Mouse (Mus musculus): Measurements from ENCODE around the gene Kmt2d. TPM values are rescaled to one million over a fixed set of nuclear protein-coding genes. Genes with fewer than 3 reads are reported as not detected.

Kmt2d gene
- polyA plus RNA-seq, 2 experiments: 3.9 to 5.7 TPM

- Histone ChIP-seq H3K9me3 (ENCODE audit: control insufficient read depth, low read length) (no peaks in the 10 kb centered on the region), H3K36me3 (replicated peaks; ENCODE audit: control insufficient read depth, insufficient read depth, low read depth) (no peaks in the 10 kb centered on the region), H3K4me1 (replicated peaks; ENCODE audit: control insufficient read depth in 2 of 2, insufficient read depth in 2 of 2, low read length in 1 of 2) (no peaks in the 10 kb centered on the region), H3K27ac (no peak within 1 kb of the TSS), H3K27me3 (ENCODE audit: control insufficient read depth, insufficient read depth, low read length) (peaks cover 81% of the 10 kb centered on the region), H3K4me3 (ENCODE audit: insufficient read depth in 1 of 2, low read depth in 2 of 2, low read length in 2 of 2) (no peak within 1 kb of the TSS), H3K4me2 (ENCODE audit: low read depth) (no peak within 1 kb of the TSS), H3K9ac (replicated peaks) (no peak within 1 kb of the TSS)
- 6% methylated on average over 51 of the region's 51 CpGs for WGBS (ENCODE audit: insufficient replicate concordance)
- peak; percentile 74 for TF ChIP-seq CTCF (IDR thresholded peaks at IDR 0.05; ENCODE audit: low read depth)
- TF ChIP-seq EP300 (IDR thresholded peaks at IDR 0.05; ENCODE audit: low read depth): no peak
- ATAC-seq (ENCODE audit: insufficient read depth) (no peak), DNase-seq (ENCODE audit: low read depth in 3 of 3, low spot score in 3 of 3) (no peak)
Measured at GRCm38 (mm10) chr15:98789661-98790535, 81.1 kb downstream of the Kmt2d start, which contains the start of gene Wnt1. TSS of gene Wnt1 (plus strand) at chr15:98789857.

GRCm38 (mm10) chr15:98788972-98789660 is 81.9 kb downstream of the Kmt2d start:
- no peak overlapping the region for H3K9ac ChIP-seq (replicated peaks)
- H3K27ac ChIP-seq: no peak overlapping the region
- WGBS (ENCODE audit: insufficient replicate concordance): 11% methylated on average over 24 of the region's 24 CpGs
- H3K9me3 ChIP-seq (ENCODE audit: control insufficient read depth, low read length): no peaks in the 10 kb centered on the region
- DNase-seq (ENCODE audit: low read depth in 3 of 3, low spot score in 3 of 3) (no peak), ATAC-seq (ENCODE audit: insufficient read depth) (no peak)
- no peak overlapping the region for H3K4me2 ChIP-seq (ENCODE audit: low read depth)
- H3K4me1 ChIP-seq (replicated peaks; ENCODE audit: control insufficient read depth in 2 of 2, insufficient read depth in 2 of 2, low read length in 1 of 2): no peaks in the 10 kb centered on the region
- no peak overlapping the region for H3K4me3 ChIP-seq (ENCODE audit: insufficient read depth in 1 of 2, low read depth in 2 of 2, low read length in 2 of 2)
- peaks cover 74% of the 10 kb centered on the region for H3K27me3 ChIP-seq (ENCODE audit: control insufficient read depth, insufficient read depth, low read length)
- TF ChIP-seq CTCF (IDR thresholded peaks at IDR 0.05; ENCODE audit: low read depth) (no peak), EP300 (IDR thresholded peaks at IDR 0.05; ENCODE audit: low read depth) (no peak)
- no peaks in the 10 kb centered on the region for H3K36me3 ChIP-seq (replicated peaks; ENCODE audit: control insufficient read depth, insufficient read depth, low read depth)

GRCm38 (mm10) chr15:98787930-98788329 is 83.1 kb downstream of the Kmt2d start:
- DNase-seq (ENCODE audit: low read depth in 3 of 3, low spot score in 3 of 3) (no peak), ATAC-seq (ENCODE audit: insufficient read depth) (no peak)
- H3K9me3 ChIP-seq (ENCODE audit: control insufficient read depth, low read length): no peaks in the 10 kb centered on the region
- no peak overlapping the region for H3K27ac ChIP-seq
- peaks cover 62% of the 10 kb centered on the region for H3K27me3 ChIP-seq (ENCODE audit: control insufficient read depth, insufficient read depth, low read length)
- H3K4me2 ChIP-seq (ENCODE audit: low read depth): no peak overlapping the region
- TF ChIP-seq CTCF (IDR thresholded peaks at IDR 0.05; ENCODE audit: low read depth) (peak; percentile 39), EP300 (IDR thresholded peaks at IDR 0.05; ENCODE audit: low read depth) (no peak)
- 21% methylated on average over 4 of the region's 4 CpGs for WGBS (ENCODE audit: insufficient replicate concordance)
- H3K4me3 ChIP-seq (ENCODE audit: insufficient read depth in 1 of 2, low read depth in 2 of 2, low read length in 2 of 2): no peak overlapping the region
- H3K36me3 ChIP-seq (replicated peaks; ENCODE audit: control insufficient read depth, insufficient read depth, low read depth): no peaks in the 10 kb centered on the region
- no peaks in the 10 kb centered on the region for H3K4me1 ChIP-seq (replicated peaks; ENCODE audit: control insufficient read depth in 2 of 2, insufficient read depth in 2 of 2, low read length in 1 of 2)
- no peak overlapping the region for H3K9ac ChIP-seq (replicated peaks)

GRCm38 (mm10) chr15:98785744-98786143 is 85.3 kb downstream of the Kmt2d start:
- Histone ChIP-seq H3K9me3 (ENCODE audit: control insufficient read depth, low read length) (no peaks in the 10 kb centered on the region), H3K27ac (no peak overlapping the region), H3K27me3 (ENCODE audit: control insufficient read depth, insufficient read depth, low read length) (peaks cover 53% of the 10 kb centered on the region), H3K4me2 (ENCODE audit: low read depth) (no peak overlapping the region), H3K4me3 (ENCODE audit: insufficient read depth in 1 of 2, low read depth in 2 of 2, low read length in 2 of 2) (no peak overlapping the region), H3K36me3 (replicated peaks; ENCODE audit: control insufficient read depth, insufficient read depth, low read depth) (no peaks in the 10 kb centered on the region), H3K9ac (replicated peaks) (no peak overlapping the region), H3K4me1 (replicated peaks; ENCODE audit: control insufficient read depth in 2 of 2, insufficient read depth in 2 of 2, low read length in 1 of 2) (no peaks in the 10 kb centered on the region)
- no peak for DNase-seq (ENCODE audit: low read depth in 3 of 3, low spot score in 3 of 3)
- no peak for TF ChIP-seq EP300 (IDR thresholded peaks at IDR 0.05; ENCODE audit: low read depth)
- TF ChIP-seq CTCF (IDR thresholded peaks at IDR 0.05; ENCODE audit: low read depth): peak; percentile 74
- ATAC-seq (ENCODE audit: insufficient read depth): no peak
- 24% methylated on average over 7 of the region's 7 CpGs for WGBS (ENCODE audit: insufficient replicate concordance)

Other genes starting within 250 kb of the Kmt2d start
- 0.85 and 1.5 TPM in 2 replicates for gene Cacnb3, start 240.4 kb downstream of the Kmt2d start, polyA plus RNA-seq (2012; rRNA removed)
- gene Cacnb3, start 240.4 kb downstream of the Kmt2d start, polyA plus RNA-seq (2014; fragmentation: Nextera tagmentation; extraction: Ambion mirVana): 0.27 and 0.42 TPM in 2 replicates
- gene Ddx23, start 208.3 kb downstream of the Kmt2d start, polyA plus RNA-seq (2012; rRNA removed): 16.5 and 23.4 TPM in 2 replicates
- 11.0 and 11.7 TPM in 2 replicates for gene Ddx23, start 208.3 kb downstream of the Kmt2d start, polyA plus RNA-seq (2014; fragmentation: Nextera tagmentation; extraction: Ambion mirVana)
- gene Rnd1, start 193.7 kb downstream of the Kmt2d start, polyA plus RNA-seq (2012; rRNA removed): 0.25 and 0.67 TPM in 2 replicates
- gene Rnd1, start 193.7 kb downstream of the Kmt2d start, polyA plus RNA-seq (2014; fragmentation: Nextera tagmentation; extraction: Ambion mirVana): 0.24 and 0.63 TPM in 2 replicates
- gene Ccdc65, start 163.0 kb downstream of the Kmt2d start, polyA plus RNA-seq (2012; rRNA removed): 0.01 TPM in 1 of 2 replicates, not detected in the other
- gene Ccdc65, start 163.0 kb downstream of the Kmt2d start, polyA plus RNA-seq (2014; fragmentation: Nextera tagmentation; extraction: Ambion mirVana): not detected in 2 replicates
- 61.1 and 70.1 TPM in 2 replicates for gene Fkbp11, start 143.0 kb downstream of the Kmt2d start, polyA plus RNA-seq (2012; rRNA removed)
- 119 and 123 TPM in 2 replicates for gene Fkbp11, start 143.0 kb downstream of the Kmt2d start, polyA plus RNA-seq (2014; fragmentation: Nextera tagmentation; extraction: Ambion mirVana)
- 16.4 and 18.1 TPM in 2 replicates for gene Arf3, start 108.0 kb downstream of the Kmt2d start, polyA plus RNA-seq (2012; rRNA removed)
- gene Arf3, start 108.0 kb downstream of the Kmt2d start, polyA plus RNA-seq (2014; fragmentation: Nextera tagmentation; extraction: Ambion mirVana): 6.6 and 7.9 TPM in 2 replicates
- 0.03 TPM in 2 replicates for gene Wnt10b, start 93.1 kb downstream of the Kmt2d start, polyA plus RNA-seq (2012; rRNA removed)
- gene Wnt10b, start 93.1 kb downstream of the Kmt2d start, polyA plus RNA-seq (2014; fragmentation: Nextera tagmentation; extraction: Ambion mirVana): not detected in 2 replicates
- gene Wnt1, start 81.3 kb downstream of the Kmt2d start, polyA plus RNA-seq (2012; rRNA removed): not detected in 2 replicates
- not detected in 2 replicates for gene Wnt1, start 81.3 kb downstream of the Kmt2d start, polyA plus RNA-seq (2014; fragmentation: Nextera tagmentation; extraction: Ambion mirVana)
- 0.03 and 0.04 TPM in 2 replicates for gene Ddn, start 61.7 kb downstream of the Kmt2d start, polyA plus RNA-seq (2012; rRNA removed)
- gene Ddn, start 61.7 kb downstream of the Kmt2d start, polyA plus RNA-seq (2014; fragmentation: Nextera tagmentation; extraction: Ambion mirVana): not detected in 2 replicates
- gene Prkag1, start 39.7 kb downstream of the Kmt2d start, polyA plus RNA-seq (2012; rRNA removed): 77.4 and 83.3 TPM in 2 replicates
- gene Prkag1, start 39.7 kb downstream of the Kmt2d start, polyA plus RNA-seq (2014; fragmentation: Nextera tagmentation; extraction: Ambion mirVana): 78.3 and 85.3 TPM in 2 replicates
- 2.3 and 2.5 TPM in 2 replicates for gene Rhebl1, start 23.3 kb upstream of the Kmt2d start, polyA plus RNA-seq (2012; rRNA removed)
- 2.9 and 3.2 TPM in 2 replicates for gene Rhebl1, start 23.3 kb upstream of the Kmt2d start, polyA plus RNA-seq (2014; fragmentation: Nextera tagmentation; extraction: Ambion mirVana)
- 0.04 and 0.08 TPM in 2 replicates for gene Dhh, start 27.3 kb upstream of the Kmt2d start, polyA plus RNA-seq (2012; rRNA removed)
- 0.09 TPM in 1 of 2 replicates, not detected in the other for gene Dhh, start 27.3 kb upstream of the Kmt2d start, polyA plus RNA-seq (2014; fragmentation: Nextera tagmentation; extraction: Ambion mirVana)
- 4.5 and 7.1 TPM in 2 replicates for gene Lmbr1l, start 47.0 kb upstream of the Kmt2d start, polyA plus RNA-seq (2012; rRNA removed)
- 0.34 and 0.70 TPM in 2 replicates for gene Lmbr1l, start 47.0 kb upstream of the Kmt2d start, polyA plus RNA-seq (2014; fragmentation: Nextera tagmentation; extraction: Ambion mirVana)
- gene Tuba1b, start 63.4 kb upstream of the Kmt2d start, polyA plus RNA-seq (2012; rRNA removed): 1,442 and 1,688 TPM in 2 replicates
- gene Tuba1b, start 63.4 kb upstream of the Kmt2d start, polyA plus RNA-seq (2014; fragmentation: Nextera tagmentation; extraction: Ambion mirVana): 1,211 and 1,290 TPM in 2 replicates
- 0.15 and 6.4 TPM in 2 replicates for gene Gm49450, start 82.3 kb upstream of the Kmt2d start, polyA plus RNA-seq (2012; rRNA removed)
- gene Gm49450, start 82.3 kb upstream of the Kmt2d start, polyA plus RNA-seq (2014; fragmentation: Nextera tagmentation; extraction: Ambion mirVana): not detected in 2 replicates
- 44.7 and 62.0 TPM in 2 replicates for gene Tuba1a, start 82.5 kb upstream of the Kmt2d start, polyA plus RNA-seq (2012; rRNA removed)
- gene Tuba1a, start 82.5 kb upstream of the Kmt2d start, polyA plus RNA-seq (2014; fragmentation: Nextera tagmentation; extraction: Ambion mirVana): 60.1 and 69.0 TPM in 2 replicates
- 273 and 373 TPM in 2 replicates for gene Tuba1c, start 158.7 kb upstream of the Kmt2d start, polyA plus RNA-seq (2012; rRNA removed)
- 277 and 278 TPM in 2 replicates for gene Tuba1c, start 158.7 kb upstream of the Kmt2d start, polyA plus RNA-seq (2014; fragmentation: Nextera tagmentation; extraction: Ambion mirVana)
- gene Prph, start 184.0 kb upstream of the Kmt2d start, polyA plus RNA-seq (2012; rRNA removed): 1.1 and 1.2 TPM in 2 replicates
- gene Prph, start 184.0 kb upstream of the Kmt2d start, polyA plus RNA-seq (2014; fragmentation: Nextera tagmentation; extraction: Ambion mirVana): 0.32 and 0.53 TPM in 2 replicates
- 14.3 and 15.7 TPM in 2 replicates for gene Troap, start 203.4 kb upstream of the Kmt2d start, polyA plus RNA-seq (2012; rRNA removed)
- gene Troap, start 203.4 kb upstream of the Kmt2d start, polyA plus RNA-seq (2014; fragmentation: Nextera tagmentation; extraction: Ambion mirVana): 11.1 and 12.1 TPM in 2 replicates
- not detected in 2 replicates for gene C1ql4, start 216.6 kb upstream of the Kmt2d start, polyA plus RNA-seq (2012; rRNA removed)
- not detected in 2 replicates for gene C1ql4, start 216.6 kb upstream of the Kmt2d start, polyA plus RNA-seq (2014; fragmentation: Nextera tagmentation; extraction: Ambion mirVana)
- gene Dnajc22, start 222.0 kb upstream of the Kmt2d start, polyA plus RNA-seq (2012; rRNA removed): 11.4 and 12.1 TPM in 2 replicates
- 10.9 and 11.6 TPM in 2 replicates for gene Dnajc22, start 222.0 kb upstream of the Kmt2d start, polyA plus RNA-seq (2014; fragmentation: Nextera tagmentation; extraction: Ambion mirVana)